Mouse (Mus musculus) testis, adult 10 weeks (tissue): ENCODE results near the gene Gm3099. TPM values are rescaled to one million over a fixed set of nuclear protein-coding genes. Genes with fewer than 3 reads are reported as not detected.

Source experiments
- polyA plus RNA-seq: library from polyadenylated mRNA; stranded (reverse); fragments of 350-450 nt; fragmentation: Illumina TruSeq; extraction: RNeasy Lipid Tissue Mini Kit (QIAGEN cat#74804); gene quantifications from one replicate; pipeline ENCODE4 v1.2.3, GENCODE M21; 2014; ENCODE audit warnings: low read depth, low replicate concordance

Gm3099 gene
- polyA plus RNA-seq = 4.0 TPM

DNA sequence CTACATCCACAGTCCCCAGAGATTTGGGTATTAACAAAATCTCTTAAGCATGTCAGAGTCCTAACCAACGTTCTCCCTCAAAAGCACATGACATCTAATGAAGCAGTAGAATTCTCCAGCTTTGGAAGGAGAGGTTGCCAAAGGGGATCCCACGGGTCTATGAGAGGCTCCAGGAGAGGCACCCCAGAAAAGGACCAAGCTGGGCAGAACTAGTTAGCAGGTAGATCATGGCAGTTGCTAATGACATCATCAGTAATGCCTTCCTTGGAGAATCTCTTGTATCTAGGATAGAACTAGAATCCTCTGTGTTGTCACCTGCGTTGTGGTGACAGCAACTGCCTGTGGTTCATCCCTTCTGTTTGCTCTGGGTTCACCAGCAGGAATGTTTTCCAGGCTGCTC lies at the start of gene Gm3099:
TSS of gene Gm3099 (plus strand) at position 301 of the 400 bp plus-strand sequence.

DNA sequence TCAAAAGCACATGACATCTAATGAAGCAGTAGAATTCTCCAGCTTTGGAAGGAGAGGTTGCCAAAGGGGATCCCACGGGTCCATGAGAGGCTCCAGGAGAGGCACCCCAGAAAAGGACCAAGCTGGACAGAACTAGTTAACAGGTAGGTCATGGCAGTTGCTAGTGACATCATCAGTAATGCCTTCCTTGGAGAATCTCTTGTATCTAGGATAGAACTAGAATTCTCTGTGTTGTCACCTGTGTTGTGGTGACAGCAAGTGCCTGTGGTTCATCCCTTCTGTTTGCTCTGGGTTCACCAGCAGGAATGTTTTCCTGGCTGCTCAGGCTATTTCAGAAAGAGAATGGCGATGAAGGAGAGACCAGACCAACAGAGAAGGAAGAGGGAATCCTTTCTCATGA lies 34.9 kb upstream of the Gm3099 start, which contains the start of gene Gm3095:
TSS of gene Gm3095 (plus strand) at position 301 of the 400 bp plus-strand sequence.

DNA sequence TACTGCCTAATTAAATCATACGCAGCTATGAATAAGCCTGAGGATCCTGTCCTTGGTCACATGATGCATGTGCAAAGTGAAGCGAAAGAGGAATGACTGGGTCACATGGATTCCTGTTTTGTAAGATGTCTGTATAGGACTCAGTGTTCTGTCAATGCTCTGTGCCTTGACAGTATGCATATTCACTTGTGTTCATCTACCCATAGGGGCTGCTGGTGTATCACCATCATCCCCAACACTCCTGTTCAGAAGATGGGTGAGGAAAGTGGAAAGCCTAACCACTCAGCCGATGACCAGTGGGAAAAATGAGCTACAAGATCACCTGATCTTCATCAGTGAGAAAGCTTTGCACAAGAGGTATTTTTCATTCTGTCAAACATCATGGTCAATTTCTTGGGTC lies 25.4 kb downstream of the Gm3099 start, which contains the start of gene Gm5796:
TSS of gene Gm5796 (plus strand) at position 301 of the 400 bp plus-strand sequence.

Other genes with a start within 250 kb of the Gm3099 start
- 4.3 TPM for gene Gm3002, start 188.3 kb upstream of the Gm3099 start, polyA plus RNA-seq
- gene Gm3033, start 152.1 kb upstream of the Gm3099 start, polyA plus RNA-seq = 0.18 TPM
- 54.9 TPM for gene Gm2916, start 114.2 kb upstream of the Gm3099 start, polyA plus RNA-seq
- gene Gm3029, start 66.6 kb upstream of the Gm3099 start, polyA plus RNA-seq = 88.6 TPM
- 7.0 TPM for gene Gm3095, start 34.8 kb upstream of the Gm3099 start, polyA plus RNA-seq
- gene Gm5796, start 25.5 kb downstream of the Gm3099 start, polyA plus RNA-seq = 2.7 TPM
- 4.7 TPM for gene Gm3115, start 85.7 kb downstream of the Gm3099 start, polyA plus RNA-seq
- gene Gm8108, start 112.1 kb downstream of the Gm3099 start, polyA plus RNA-seq = 6.8 TPM
- gene Gm3127, start 166.6 kb downstream of the Gm3099 start, polyA plus RNA-seq = 8.5 TPM
- gene Gm2974, start 184.2 kb downstream of the Gm3099 start, polyA plus RNA-seq = 4.1 TPM